Mouse (Mus musculus): Measurements from ENCODE around the gene Olfr313. TPM values are rescaled to one million over a fixed set of nuclear protein-coding genes. Genes with fewer than 3 reads are reported as not detected.
"Not testable (repeated sequence)": the region's sequence is repeated elsewhere in the genome, so short reads cannot be mapped to it uniquely, and the experiment has no call there.

Olfr313 gene
- polyA plus RNA-seq (2014; fragmentation: Nextera tagmentation; extraction: Ambion mirVana): not detected in 2 replicates

GRCm38 (mm10) chr11:58814700-58815099 lies at the start of gene Olfr313:
TSS of gene Olfr313 (plus strand) at chr11:58815000.
- not testable (repeated sequence) for H3K9me3 ChIP-seq (ENCODE audit: control insufficient read depth, low read length); H3K27me3 ChIP-seq (replicated peaks; ENCODE audit: control insufficient read depth, insufficient read depth, low read length); H3K36me3 ChIP-seq (ENCODE audit: control insufficient read depth, insufficient read depth, low read length); H3K4me1 ChIP-seq (replicated peaks; ENCODE audit: control insufficient read depth, insufficient read depth, low read length); H3K4me3 ChIP-seq (ENCODE audit: low read depth, low read length); H3K27ac ChIP-seq (ENCODE audit: low read depth, low read length); DNase-seq (ENCODE audit: low spot score); ATAC-seq (replicated peaks; ENCODE audit: low FRiP score); H3K9ac ChIP-seq (ENCODE audit: low read depth, low read length); H3K4me2 ChIP-seq
- WGBS: 56% methylated on average over 1 of the region's 1 CpGs

GRCm38 (mm10) chr11:58772888-58773287 lies 41.9 kb upstream of the Olfr313 start, which contains the start of gene Olfr315:
TSS of gene Olfr315 (plus strand) at chr11:58773188.
- Histone ChIP-seq H3K27ac (ENCODE audit: low read depth, low read length) (no peak within 1 kb of the TSS), H3K27me3 (replicated peaks; ENCODE audit: control insufficient read depth, insufficient read depth, low read length) (no peaks in the 10 kb centered on the region), H3K4me3 (ENCODE audit: low read depth, low read length) (no peak within 1 kb of the TSS), H3K4me2 (no peak within 1 kb of the TSS), H3K9ac (ENCODE audit: low read depth, low read length) (no peak within 1 kb of the TSS), H3K4me1 (replicated peaks; ENCODE audit: control insufficient read depth, insufficient read depth, low read length) (no peaks in the 10 kb centered on the region), H3K36me3 (ENCODE audit: control insufficient read depth, insufficient read depth, low read length) (no peaks in the 10 kb centered on the region), H3K9me3 (ENCODE audit: control insufficient read depth, low read length) (no peaks in the 10 kb centered on the region)
- ATAC-seq (replicated peaks; ENCODE audit: low FRiP score) (no peak), DNase-seq (ENCODE audit: low spot score) (no peak)

- ATAC-seq (replicated peaks; ENCODE audit: low FRiP score) (no peak), DNase-seq (ENCODE audit: low spot score) (no peak)
- WGBS: 65% methylated on average over 6 of the region's 6 CpGs
- Histone ChIP-seq H3K4me3 (ENCODE audit: low read depth, low read length) (no peak within 1 kb of the TSS), H3K9ac (ENCODE audit: low read depth, low read length) (no peak within 1 kb of the TSS), H3K4me2 (no peak within 1 kb of the TSS), H3K27me3 (replicated peaks; ENCODE audit: control insufficient read depth, insufficient read depth, low read length) (no peaks in the 10 kb centered on the region), H3K4me1 (replicated peaks; ENCODE audit: control insufficient read depth, insufficient read depth, low read length) (no peaks in the 10 kb centered on the region), H3K27ac (ENCODE audit: low read depth, low read length) (no peak within 1 kb of the TSS), H3K9me3 (ENCODE audit: control insufficient read depth, low read length) (no peaks in the 10 kb centered on the region), H3K36me3 (ENCODE audit: control insufficient read depth, insufficient read depth, low read length) (no peaks in the 10 kb centered on the region)
Measured at GRCm38 (mm10) chr11:58782480-58783089, 32.2 kb upstream of the Olfr313 start, which contains the start of gene Olfr314. TSS of gene Olfr314 (plus strand) at chr11:58782952.

GRCm38 (mm10) chr11:58784182-58784581 lies 30.6 kb upstream of the Olfr313 start:
- Histone ChIP-seq H3K9ac (ENCODE audit: low read depth, low read length) (no peak overlapping the region), H3K9me3 (ENCODE audit: control insufficient read depth, low read length) (no peaks in the 10 kb centered on the region), H3K36me3 (ENCODE audit: control insufficient read depth, insufficient read depth, low read length) (no peaks in the 10 kb centered on the region), H3K27ac (ENCODE audit: low read depth, low read length) (no peak overlapping the region), H3K4me2 (no peak overlapping the region), H3K4me1 (replicated peaks; ENCODE audit: control insufficient read depth, insufficient read depth, low read length) (no peaks in the 10 kb centered on the region), H3K27me3 (replicated peaks; ENCODE audit: control insufficient read depth, insufficient read depth, low read length) (no peaks in the 10 kb centered on the region), H3K4me3 (ENCODE audit: low read depth, low read length) (no peak overlapping the region)
- DNase-seq (ENCODE audit: low spot score): no peak
- WGBS: 68% methylated on average over 2 of the region's 2 CpGs
- ATAC-seq (replicated peaks; ENCODE audit: low FRiP score): no peak

- DNase-seq (ENCODE audit: low spot score): no peak
- no peak for ATAC-seq (replicated peaks; ENCODE audit: low FRiP score)
- Histone ChIP-seq H3K4me3 (ENCODE audit: low read depth, low read length) (no peak overlapping the region), H3K4me2 (no peak overlapping the region), H3K4me1 (replicated peaks; ENCODE audit: control insufficient read depth, insufficient read depth, low read length) (no peaks in the 10 kb centered on the region), H3K27ac (ENCODE audit: low read depth, low read length) (no peak overlapping the region), H3K36me3 (ENCODE audit: control insufficient read depth, insufficient read depth, low read length) (no peaks in the 10 kb centered on the region), H3K27me3 (replicated peaks; ENCODE audit: control insufficient read depth, insufficient read depth, low read length) (no peaks in the 10 kb centered on the region), H3K9ac (ENCODE audit: low read depth, low read length) (no peak overlapping the region), H3K9me3 (ENCODE audit: control insufficient read depth, low read length) (no peaks in the 10 kb centered on the region)
- 81% methylated on average over 10 of the region's 10 CpGs for WGBS
Measured at GRCm38 (mm10) chr11:58787651-58788050, 27.1 kb upstream of the Olfr313 start.

- Histone ChIP-seq H3K9me3 (ENCODE audit: control insufficient read depth, low read length) (no peaks in the 10 kb centered on the region), H3K27me3 (replicated peaks; ENCODE audit: control insufficient read depth, insufficient read depth, low read length) (no peaks in the 10 kb centered on the region), H3K36me3 (ENCODE audit: control insufficient read depth, insufficient read depth, low read length) (no peaks in the 10 kb centered on the region), H3K4me3 (ENCODE audit: low read depth, low read length) (no peak overlapping the region), H3K4me2 (no peak overlapping the region), H3K27ac (ENCODE audit: low read depth, low read length) (no peak overlapping the region), H3K9ac (ENCODE audit: low read depth, low read length) (no peak overlapping the region), H3K4me1 (replicated peaks; ENCODE audit: control insufficient read depth, insufficient read depth, low read length) (no peaks in the 10 kb centered on the region)
- DNase-seq (ENCODE audit: low spot score) (no peak), ATAC-seq (replicated peaks; ENCODE audit: low FRiP score) (no peak)
- WGBS: 70% methylated on average over 8 of the region's 8 CpGs
Measured at GRCm38 (mm10) chr11:58788346-58788745, 26.5 kb upstream of the Olfr313 start.

- Histone ChIP-seq H3K9ac (ENCODE audit: low read depth, low read length) (no peak overlapping the region), H3K27me3 (replicated peaks; ENCODE audit: control insufficient read depth, insufficient read depth, low read length) (no peaks in the 10 kb centered on the region), H3K4me1 (replicated peaks; ENCODE audit: control insufficient read depth, insufficient read depth, low read length) (no peaks in the 10 kb centered on the region), H3K27ac (ENCODE audit: low read depth, low read length) (no peak overlapping the region), H3K4me2 (no peak overlapping the region), H3K9me3 (ENCODE audit: control insufficient read depth, low read length) (no peaks in the 10 kb centered on the region), H3K36me3 (ENCODE audit: control insufficient read depth, insufficient read depth, low read length) (no peaks in the 10 kb centered on the region), H3K4me3 (ENCODE audit: low read depth, low read length) (no peak overlapping the region)
- ATAC-seq (replicated peaks; ENCODE audit: low FRiP score): no peak
- 31% methylated on average over 3 of the region's 3 CpGs for WGBS
- DNase-seq (ENCODE audit: low spot score): no peak
Measured at GRCm38 (mm10) chr11:58789532-58789931, 25.3 kb upstream of the Olfr313 start.

- DNase-seq (ENCODE audit: low spot score) (no peak), ATAC-seq (replicated peaks; ENCODE audit: low FRiP score) (no peak)
- H3K4me3 ChIP-seq (ENCODE audit: low read depth, low read length): no peak overlapping the region
- H3K4me1 ChIP-seq (replicated peaks; ENCODE audit: control insufficient read depth, insufficient read depth, low read length): no peaks in the 10 kb centered on the region
- WGBS: 35% methylated on average over 2 of the region's 2 CpGs
- H3K27ac ChIP-seq (ENCODE audit: low read depth, low read length): no peak overlapping the region
- H3K4me2 ChIP-seq: no peak overlapping the region
- no peak overlapping the region for H3K9ac ChIP-seq (ENCODE audit: low read depth, low read length)
- no peaks in the 10 kb centered on the region for H3K36me3 ChIP-seq (ENCODE audit: control insufficient read depth, insufficient read depth, low read length)
- no peaks in the 10 kb centered on the region for H3K9me3 ChIP-seq (ENCODE audit: control insufficient read depth, low read length)
- no peaks in the 10 kb centered on the region for H3K27me3 ChIP-seq (replicated peaks; ENCODE audit: control insufficient read depth, insufficient read depth, low read length)
Measured at GRCm38 (mm10) chr11:58790053-58790452, 24.7 kb upstream of the Olfr313 start.

GRCm38 (mm10) chr11:58790646-58791045 lies 24.2 kb upstream of the Olfr313 start:
- no peak for DNase-seq (ENCODE audit: low spot score)

More at GRCm38 (mm10) chr11:58790646-58791045, 24.2 kb upstream of the Olfr313 start:
- no peaks in the 10 kb centered on the region for H3K36me3 ChIP-seq (ENCODE audit: control insufficient read depth, insufficient read depth, low read length)
- H3K27ac ChIP-seq (ENCODE audit: low read depth, low read length): no peak overlapping the region
- H3K9ac ChIP-seq (ENCODE audit: low read depth, low read length): no peak overlapping the region
- no peak for ATAC-seq (replicated peaks; ENCODE audit: low FRiP score)
- WGBS: 72% methylated on average over 6 of the region's 6 CpGs
- H3K4me3 ChIP-seq (ENCODE audit: low read depth, low read length): no peak overlapping the region
- H3K4me2 ChIP-seq: no peak overlapping the region
- no peaks in the 10 kb centered on the region for H3K27me3 ChIP-seq (replicated peaks; ENCODE audit: control insufficient read depth, insufficient read depth, low read length)
- H3K9me3 ChIP-seq (ENCODE audit: control insufficient read depth, low read length): no peaks in the 10 kb centered on the region
- no peaks in the 10 kb centered on the region for H3K4me1 ChIP-seq (replicated peaks; ENCODE audit: control insufficient read depth, insufficient read depth, low read length)

Measured in liver, embryonic 11.5 days (tissue).